Mouse (Mus musculus) layer of hippocampus, adult 2 months (tissue): ENCODE results near the gene Ccndbp1. TPM values are rescaled to one million over a fixed set of nuclear protein-coding genes. Genes with fewer than 3 reads are reported as not detected.
"Not testable (repeated sequence)": the region's sequence is repeated elsewhere in the genome, so short reads cannot be mapped to it uniquely, and the experiment has no call there.

Experiments used
- DNase-seq, 2 experiments: peaks; one replicate each; pipeline ENCODE4 v3.0.0; 2022; ENCODE audit warnings: low spot score in 2 of 2
- H3K27ac ChIP-seq: fragments of 200-600 bp; 2 replicates; pipeline ENCODE4 v1.8.1; 2022
- H3K4me3 ChIP-seq: fragments of 200-600 bp; 2 replicates; pipeline ENCODE4 v1.8.1; 2022; ENCODE audit warnings: mild to moderate bottlenecking
- CTCF ChIP-seq: fragments of 200-600 bp; conservative IDR thresholded peaks from 2 replicates; pipeline ENCODE4 v1.8.1; 2022; ENCODE audit warnings: antibody characterized with exemption, mild to moderate bottlenecking, moderate library complexity
- total RNA-seq, 2 experiments: library from RNA; stranded (reverse); gene quantifications; 2 replicates each; pipeline ENCODE4 v1.2.3; 2021

Ccndbp1 gene
- total RNA-seq, 2 experiments from 2014 or later = 57.8 to 58.8 TPM

DNA sequence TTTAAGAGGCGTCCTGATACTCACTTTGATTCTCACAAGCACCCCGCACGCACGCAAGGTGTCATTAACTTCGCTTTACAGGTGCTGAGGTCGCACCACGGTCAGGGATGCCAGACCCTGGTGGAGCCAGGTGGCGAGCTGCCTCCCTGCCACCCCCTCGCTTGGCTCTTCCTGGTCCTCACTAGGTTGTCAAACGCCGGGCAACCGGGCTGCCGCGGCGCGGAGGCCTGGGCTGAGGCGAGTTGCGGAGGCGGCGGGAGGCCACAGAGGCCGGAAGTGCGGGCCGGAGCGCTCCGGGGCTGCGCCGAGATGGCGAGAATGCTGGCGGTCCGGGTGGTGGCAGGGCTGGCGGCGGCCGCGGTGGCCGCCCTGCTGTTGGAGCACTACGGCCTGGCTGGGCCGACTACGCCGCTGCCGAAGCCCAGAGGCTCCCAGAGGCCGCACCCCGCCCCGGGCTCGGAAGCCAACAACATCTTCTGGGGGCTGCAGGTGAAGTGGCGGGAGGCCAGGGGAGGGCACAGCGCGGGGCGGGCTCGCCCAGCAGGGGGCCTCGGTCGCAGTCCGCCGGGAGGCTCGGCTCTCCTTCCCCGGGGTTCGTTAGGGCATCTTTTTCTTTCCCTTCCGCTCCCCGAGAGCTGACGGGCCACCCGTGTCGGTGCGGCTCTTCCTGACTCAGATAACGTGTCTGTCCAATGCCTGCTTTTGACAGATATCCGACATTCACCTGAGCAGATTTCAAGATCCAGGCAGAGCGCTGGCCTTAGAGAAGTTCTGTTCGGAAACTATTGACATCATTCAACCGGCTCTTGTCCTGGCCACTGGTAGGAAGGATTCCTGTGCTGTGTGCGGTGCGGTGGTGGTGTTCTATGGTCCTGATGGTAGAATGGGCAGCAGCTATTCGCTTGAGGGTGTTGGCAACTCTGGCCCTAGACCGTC lies 30.9 kb upstream of the Ccndbp1 start, which contains the start of gene Tmem62:
Gene Tmem62 (plus strand): TSS at position 28 of the 936 bp plus-strand sequence.
- peak; percentile 64 for TF ChIP-seq CTCF
- Histone ChIP-seq H3K27ac (peak within 1 kb of the TSS; percentile 96), H3K4me3 (peak within 1 kb of the TSS; percentile 78)
- DNase-seq = peak; percentile 36 to 50

DNA sequence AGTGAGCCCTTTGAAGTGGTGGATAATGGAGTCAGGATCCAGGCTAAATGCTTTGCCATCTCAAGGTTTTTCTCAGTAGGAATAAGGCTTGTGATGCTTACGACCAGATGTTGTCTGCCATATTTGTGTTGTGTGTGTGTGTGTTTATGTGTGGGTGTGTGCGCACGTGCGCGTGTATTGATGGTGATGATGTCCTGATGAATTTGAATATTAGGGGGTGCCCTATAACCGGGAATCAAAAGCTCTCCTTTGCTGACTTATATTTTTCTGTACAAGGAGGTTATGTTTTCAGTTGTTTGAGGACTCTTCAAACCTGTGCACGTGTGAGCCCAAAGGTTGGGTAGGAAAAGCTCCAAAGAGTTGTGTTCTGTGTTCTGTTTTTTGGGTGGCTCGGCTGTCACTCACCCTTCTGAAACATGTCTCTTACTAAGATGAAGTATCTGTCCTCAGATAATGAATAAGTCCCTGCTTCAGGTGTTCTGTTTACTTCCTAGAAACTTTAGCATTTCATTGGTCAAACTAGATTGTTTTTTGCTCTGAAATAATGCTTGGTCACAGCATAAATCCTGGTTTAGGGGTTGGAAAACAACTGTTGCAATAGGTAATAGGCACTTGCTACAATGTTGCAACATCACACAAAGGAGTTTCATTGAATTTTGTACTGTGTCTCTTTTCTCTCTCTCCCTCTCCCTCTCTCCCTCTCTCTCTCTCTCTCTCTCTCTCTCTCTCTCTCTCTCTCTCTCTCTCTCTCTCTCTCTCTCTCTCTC lies 30.1 kb upstream of the Ccndbp1 start:
- Histone ChIP-seq H3K4me3 (peak overlapping the region; percentile 78), H3K27ac (peak overlapping the region; percentile 96)
- no peak for DNase-seq
- no peak for TF ChIP-seq CTCF

DNA sequence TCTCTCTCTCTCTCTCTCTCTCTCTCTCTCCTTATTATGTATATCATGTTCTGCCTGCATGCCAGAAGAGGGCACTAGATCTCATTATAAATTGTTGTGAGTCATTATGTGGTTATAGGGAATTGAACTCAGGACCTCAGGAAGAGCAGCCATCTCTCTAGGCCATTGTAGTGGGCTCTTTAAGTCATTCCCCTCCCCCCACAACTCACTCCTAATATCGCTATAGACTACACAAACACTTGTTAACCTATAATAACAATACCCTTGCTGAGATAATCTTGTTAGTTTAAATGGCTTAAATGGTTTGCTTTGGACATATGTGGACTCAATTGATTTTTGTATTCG lies 29.5 kb upstream of the Ccndbp1 start:
- no peak overlapping the region for H3K27ac ChIP-seq
- DNase-seq = no peak
- peak; percentile 56 for TF ChIP-seq CTCF
- no peak overlapping the region for H3K4me3 ChIP-seq

DNA sequence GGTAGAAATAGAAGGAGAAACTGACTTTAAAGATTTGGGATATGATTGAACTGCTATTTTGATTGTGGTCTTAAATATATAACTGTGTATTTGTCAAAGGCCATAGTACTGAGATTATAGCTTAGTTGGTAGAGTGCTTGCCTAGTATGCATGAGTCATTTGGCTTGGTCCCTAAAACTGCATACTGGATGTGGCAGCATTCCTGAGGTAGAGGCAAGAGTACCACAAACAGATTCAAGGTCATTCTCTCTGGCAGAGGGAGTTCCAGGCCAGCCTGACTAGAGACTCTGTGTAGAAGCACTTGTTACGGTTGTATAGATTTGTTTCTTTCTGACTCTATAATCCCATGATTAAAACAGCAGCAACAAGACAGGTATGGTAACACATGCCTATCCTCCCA lies 28.4 kb upstream of the Ccndbp1 start:
- Histone ChIP-seq H3K4me3 (no peak overlapping the region), H3K27ac (no peak overlapping the region)
- no peak for TF ChIP-seq CTCF
- DNase-seq = no peak

DNA sequence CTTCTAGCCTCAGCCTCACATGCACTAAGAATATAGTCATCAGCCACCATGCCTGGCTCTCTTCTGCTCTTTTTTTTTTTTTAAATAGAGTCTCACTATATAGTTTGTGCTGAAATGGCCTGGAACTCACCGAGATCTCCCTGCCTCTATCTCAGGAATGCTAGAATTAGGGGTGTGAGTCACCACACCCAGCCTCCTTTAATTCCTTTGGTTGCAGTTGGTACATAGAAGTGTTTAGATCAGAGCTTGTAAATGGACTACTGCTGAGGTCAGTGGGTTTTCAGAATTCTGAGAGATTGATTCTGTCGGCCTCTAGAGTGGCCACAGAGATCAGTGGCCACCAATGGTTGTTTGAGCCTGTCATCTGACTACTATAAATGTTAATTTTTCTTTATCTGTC lies 27.3 kb upstream of the Ccndbp1 start:
- no peak for TF ChIP-seq CTCF
- H3K4me3 ChIP-seq = no peak overlapping the region
- H3K27ac ChIP-seq = no peak overlapping the region
- no peak for DNase-seq

DNA sequence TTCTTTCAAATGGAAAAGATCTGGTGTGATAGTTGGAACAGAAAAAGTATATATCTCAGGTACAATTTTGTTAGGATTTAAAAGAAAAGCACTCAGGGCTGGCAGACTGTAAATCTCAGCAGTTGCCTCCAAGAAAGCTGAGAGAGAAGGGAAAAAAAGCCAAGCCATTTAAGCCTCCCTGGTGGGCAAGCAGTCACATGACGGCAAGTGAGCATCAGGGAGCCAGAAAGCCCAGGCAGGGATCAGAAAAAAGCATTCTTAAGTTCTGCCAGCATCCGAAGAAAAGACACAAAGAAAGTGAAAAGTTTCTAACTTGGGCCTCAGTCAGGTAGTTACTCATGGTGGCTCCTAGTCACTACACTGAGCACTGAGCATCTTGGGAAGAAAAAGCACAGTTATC lies 24.6 kb upstream of the Ccndbp1 start:
- Histone ChIP-seq H3K4me3 (no peak overlapping the region), H3K27ac (no peak overlapping the region)
- TF ChIP-seq CTCF = no peak
- DNase-seq = no peak

DNA sequence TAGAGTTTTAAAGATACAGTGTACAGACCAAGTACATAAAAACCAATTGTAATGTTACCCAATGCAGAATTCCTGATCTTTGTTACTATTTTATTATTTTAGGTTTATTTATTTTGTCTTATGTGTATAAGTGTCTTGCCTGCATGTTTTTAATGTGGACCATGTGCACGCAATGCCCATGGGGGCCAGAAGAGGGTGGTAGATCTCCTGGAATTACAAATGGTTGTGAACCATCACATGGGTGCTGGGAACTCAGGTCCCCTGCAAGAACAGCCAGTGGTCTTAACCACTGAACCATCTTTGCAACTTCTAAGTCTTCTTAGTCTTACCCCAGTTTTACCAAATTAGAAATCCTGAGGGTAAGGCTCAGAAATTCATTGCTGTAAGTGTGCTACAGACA lies 23.0 kb upstream of the Ccndbp1 start:
- Histone ChIP-seq H3K27ac (no peak overlapping the region), H3K4me3 (no peak overlapping the region)
- no peak for DNase-seq
- peak; percentile 41 for TF ChIP-seq CTCF

DNA sequence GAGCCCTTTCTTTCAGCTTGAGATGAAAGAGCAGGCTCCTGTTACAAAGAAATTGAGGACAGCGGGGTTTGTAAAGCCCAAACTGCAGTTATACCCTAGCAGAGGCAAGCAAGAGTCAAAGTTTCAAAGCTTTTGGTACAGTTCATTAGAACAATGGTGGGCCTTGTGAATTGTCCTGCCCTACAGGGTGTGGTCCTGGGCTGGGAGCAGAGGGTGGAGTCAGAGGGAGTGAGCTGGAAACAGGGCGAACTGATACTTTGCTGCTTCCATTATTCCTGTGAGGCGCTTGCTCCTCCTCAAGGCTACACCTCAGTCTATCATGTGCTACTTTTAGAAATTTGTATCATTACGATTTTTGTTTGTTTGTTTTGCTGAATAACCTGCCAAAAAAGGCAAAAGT lies 17.0 kb upstream of the Ccndbp1 start:
- Histone ChIP-seq H3K4me3 (no peak overlapping the region), H3K27ac (no peak overlapping the region)
- no peak for DNase-seq
- TF ChIP-seq CTCF = no peak

DNA sequence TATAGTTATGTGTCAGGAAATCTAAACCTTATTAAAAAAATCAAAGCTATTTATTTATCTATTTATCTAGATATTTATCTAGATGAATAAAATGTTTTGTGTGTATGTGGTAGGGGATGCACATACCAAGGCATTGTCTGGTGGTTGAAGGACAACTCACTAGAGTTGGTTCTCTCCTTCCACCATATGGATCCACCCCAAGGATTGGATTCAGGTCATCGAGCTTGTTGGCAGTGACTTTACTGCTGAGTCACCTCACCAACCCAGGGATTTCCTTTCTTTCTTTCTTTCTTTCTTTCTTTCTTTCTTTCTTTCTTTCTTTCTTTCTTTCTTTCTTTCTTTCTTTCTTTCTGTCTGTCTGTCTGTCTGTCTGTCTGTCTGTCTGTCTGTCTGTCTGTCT lies 11.6 kb upstream of the Ccndbp1 start:
- not testable (repeated sequence) for H3K27ac ChIP-seq, DNase-seq, H3K4me3 ChIP-seq

DNA sequence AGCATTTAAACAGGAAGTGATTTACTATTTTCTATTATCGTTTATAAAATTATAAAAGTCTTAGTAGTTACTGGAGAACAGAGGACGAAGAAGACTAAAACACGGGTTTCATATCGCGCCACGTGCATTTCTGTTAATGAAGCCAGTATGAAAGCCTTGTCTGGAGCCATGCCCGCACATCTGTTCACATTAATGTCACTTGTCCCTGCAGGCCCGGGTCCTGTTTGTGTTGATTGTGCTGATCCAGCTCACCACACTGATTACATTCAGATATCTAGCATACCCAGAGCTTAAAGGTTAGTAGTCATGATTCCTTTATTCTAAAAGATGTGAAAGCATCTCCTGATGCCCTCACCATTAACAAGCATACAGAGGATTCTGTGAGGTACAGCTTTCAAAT lies 9.3 kb upstream of the Ccndbp1 start:
- DNase-seq = no peak
- H3K27ac ChIP-seq = no peak overlapping the region
- no peak overlapping the region for H3K4me3 ChIP-seq
- no peak for TF ChIP-seq CTCF

DNA sequence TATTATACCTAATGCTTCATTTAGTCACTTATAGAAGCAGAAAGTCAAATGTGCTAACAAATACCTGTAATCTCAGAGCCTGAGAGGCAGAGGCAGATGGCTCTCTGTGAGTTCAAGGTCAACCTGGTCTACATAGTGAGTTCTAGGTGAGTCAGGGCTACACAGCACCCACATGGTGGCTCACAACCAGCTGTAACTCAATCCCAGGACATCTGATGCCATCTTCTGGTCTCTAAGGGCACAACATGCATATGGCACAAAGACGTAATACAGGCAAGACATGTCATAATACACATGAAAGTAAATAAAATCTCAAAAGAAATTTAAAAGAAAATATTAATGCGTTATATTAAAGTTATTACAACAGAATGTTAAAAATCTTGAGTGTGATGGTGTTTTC lies 4.6 kb upstream of the Ccndbp1 start:
- no peak for DNase-seq
- Histone ChIP-seq H3K27ac (no peak overlapping the region), H3K4me3 (no peak overlapping the region)
- peak; percentile 62 for TF ChIP-seq CTCF

DNA sequence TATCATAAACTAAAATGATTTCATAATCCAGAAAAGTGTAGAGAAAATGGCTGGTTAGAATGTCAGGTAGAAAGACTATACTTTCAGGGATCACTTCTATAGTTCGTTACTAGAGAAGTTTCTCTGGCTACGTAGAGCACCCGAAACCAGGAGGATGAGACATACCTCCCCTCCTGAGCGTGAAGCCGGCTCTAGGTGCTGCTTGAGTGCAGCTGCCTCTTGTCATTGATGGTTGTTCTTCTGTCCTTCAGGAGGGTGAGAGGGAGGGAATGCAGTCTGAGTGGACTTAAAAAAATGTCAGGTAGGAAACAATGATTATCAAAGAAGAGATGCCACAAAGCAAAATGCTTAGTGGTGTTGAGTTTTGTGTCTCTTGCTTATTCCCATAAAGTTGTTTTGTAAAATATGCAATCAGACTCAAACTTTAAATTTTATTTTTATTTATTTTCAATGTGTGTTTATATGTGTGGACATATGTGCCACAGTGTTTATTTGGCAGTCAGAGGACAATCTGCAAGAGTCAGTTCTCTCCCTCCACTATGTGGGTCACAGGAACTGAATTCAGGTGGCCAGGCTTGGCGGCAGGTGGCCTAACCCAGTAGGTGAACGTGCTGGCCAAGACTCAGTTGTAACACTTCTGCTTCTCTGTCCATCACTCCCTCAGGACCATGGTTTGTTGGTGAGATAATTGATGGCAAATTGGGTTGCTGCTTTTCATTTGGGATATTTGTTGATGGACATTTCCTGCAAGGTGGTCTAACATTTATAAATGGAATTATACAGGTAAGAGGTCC lies 4.0 kb upstream of the Ccndbp1 start:
- TF ChIP-seq CTCF = no peak
- no peak overlapping the region for H3K27ac ChIP-seq
- DNase-seq = no peak

DNA sequence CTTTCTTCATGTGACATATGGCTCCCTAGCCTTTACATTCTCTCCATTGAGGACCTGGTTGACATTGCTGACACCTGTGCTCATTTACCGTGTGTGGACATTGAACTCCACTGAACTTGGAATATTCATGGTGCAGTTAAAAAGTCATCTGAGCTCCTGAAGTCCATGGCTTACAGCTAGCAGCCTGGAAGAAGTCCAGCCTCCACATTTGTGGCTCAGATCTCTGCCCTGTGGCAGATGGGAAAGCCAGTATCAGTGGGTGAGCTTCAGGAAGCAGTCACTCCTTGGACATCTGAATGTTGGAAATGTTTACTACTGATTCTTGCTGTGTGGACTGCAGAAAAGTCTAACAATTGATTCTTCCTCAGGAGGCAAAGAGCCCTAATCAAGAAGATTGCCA lies 1.2 kb upstream of the Ccndbp1 start:
- H3K27ac ChIP-seq = no peak overlapping the region
- no peak for DNase-seq
- H3K4me3 ChIP-seq = no peak overlapping the region
- no peak for TF ChIP-seq CTCF

More for the DNA sequence above, 4.0 kb upstream of the Ccndbp1 start:
- no peak overlapping the region for H3K4me3 ChIP-seq
